Mouse (Mus musculus): ENCODE measurements around the gene Rbm28. TPM values are rescaled to one million over a fixed set of nuclear protein-coding genes. Genes with fewer than 3 reads are reported as not detected.

The Rbm28 gene
- total RNA-seq, 2 experiments from 2014 or later, result 35.5 to 37.3 TPM

DNA sequence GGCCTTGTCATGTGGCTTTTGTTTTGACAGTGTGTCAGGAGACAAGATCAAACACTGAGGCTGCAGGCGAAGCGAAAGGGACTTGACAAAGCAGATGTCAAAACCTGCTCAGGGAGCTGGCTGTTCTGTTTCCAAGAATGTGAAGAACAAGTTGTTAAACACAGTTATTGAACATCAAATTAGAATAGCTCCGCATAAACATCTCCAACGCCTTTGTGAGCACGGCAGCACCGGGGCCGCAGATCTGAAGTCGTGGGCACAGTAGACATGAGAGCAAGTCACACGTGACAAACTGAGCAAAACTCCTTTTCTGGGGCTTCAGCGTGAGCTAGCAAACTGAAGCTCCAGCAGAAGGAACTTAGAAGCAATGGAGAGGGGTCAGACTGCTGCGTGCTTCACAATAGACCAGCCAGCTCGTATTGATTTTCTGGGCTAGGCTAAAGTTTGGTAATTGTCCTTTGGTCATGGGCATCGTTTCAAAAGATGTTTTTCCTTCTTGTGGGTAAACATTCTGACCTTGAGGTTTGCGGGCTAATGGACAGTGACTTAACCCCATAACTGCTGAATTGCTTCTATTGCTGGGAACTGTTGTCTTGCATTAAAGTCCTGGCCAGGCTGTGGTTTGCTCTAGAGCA, 65.2 kb downstream of the Rbm28 start:
- intact Hi-C loops (cut with DNase I), result no loop called here
- peak; percentile 58 to 78 for DNase-seq (ENCODE audit: low spot score in 2 of 2)

DNA sequence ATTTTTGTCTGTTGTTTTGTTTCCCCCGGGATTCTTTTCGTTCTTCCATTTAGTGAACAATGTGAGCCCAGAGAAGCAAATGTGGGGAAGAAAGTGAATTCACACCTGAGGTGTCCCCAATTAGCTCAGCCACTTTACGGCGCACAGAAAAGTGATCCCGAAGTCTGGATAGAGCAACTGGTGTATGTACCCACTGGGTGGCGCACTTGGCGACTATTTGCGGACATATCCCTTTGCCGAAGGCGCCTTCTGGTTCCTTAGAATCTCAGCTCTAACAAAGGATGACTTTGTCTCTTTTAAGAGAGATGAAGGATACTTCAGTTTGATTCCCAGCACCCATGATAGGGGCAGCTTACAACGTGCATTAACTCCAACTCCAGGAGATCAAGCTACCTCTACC, 71.9 kb downstream of the Rbm28 start:
- DNase-seq (ENCODE audit: low spot score in 2 of 2), result peak in 1 of 2 experiments; percentile 14
- intact Hi-C loops (cut with DNase I), result no loop called here

DNA sequence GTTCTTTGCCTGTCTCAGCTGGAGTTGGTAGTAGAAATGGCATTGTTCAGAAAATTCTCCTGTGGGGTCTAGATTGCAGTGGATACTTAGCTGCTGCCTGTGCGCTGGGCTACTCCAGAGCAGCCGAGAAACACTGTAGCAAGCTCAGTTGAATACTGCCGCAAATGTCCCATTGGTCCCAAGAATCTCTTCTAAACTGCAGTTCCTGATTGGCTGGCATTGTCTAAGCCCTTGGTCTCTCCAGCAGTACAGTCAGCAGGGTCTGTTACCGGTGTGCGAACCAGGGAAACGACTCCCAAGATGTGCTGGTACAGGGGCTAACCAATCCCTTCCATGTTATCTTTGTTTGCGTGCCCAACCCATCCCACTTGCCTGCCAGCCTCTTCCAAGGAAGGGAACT, 72.6 kb downstream of the Rbm28 start:
- no peak for DNase-seq (ENCODE audit: low spot score in 2 of 2)
- intact Hi-C loops (cut with DNase I), result no loop called here

DNA sequence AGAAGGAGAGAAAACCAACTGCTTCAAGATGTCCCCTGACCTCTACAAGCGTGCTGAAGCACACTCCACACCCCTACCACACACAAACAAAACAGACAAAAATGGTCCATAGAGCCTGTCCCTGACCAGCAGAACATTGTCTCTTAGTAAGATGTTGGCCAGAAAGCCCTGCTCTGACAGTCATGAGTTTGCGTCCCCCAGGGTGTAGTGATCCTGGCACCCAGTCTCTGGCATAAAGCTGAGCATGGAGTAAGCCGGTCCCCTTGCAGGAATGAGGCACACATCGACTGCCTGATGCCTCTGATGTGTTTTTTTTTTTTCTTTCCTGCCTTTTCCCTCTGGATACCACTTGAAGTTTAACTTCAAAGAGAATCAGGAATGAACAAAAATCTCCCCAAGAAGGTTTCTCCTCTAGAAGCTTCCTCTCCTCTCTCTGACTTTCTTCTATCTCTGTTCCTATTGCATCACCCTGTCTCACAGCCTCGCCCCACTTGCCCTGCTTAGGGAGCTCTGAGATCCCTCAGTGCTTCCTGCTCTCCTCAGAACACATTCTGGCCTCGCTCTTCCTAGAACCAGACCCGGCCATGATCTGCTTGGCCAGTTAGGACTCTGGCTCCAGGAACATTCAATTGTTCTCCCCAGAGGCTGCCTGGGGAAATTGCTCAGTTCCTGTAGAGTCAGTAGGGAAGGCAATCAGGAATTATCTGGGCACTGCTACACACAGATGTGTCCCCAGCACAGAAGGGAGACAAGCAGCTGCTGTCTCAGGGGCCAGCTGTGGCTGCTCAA, 76.7 kb downstream of the Rbm28 start:
- intact Hi-C loops (cut with DNase I), result no loop called here
- DNase-seq (ENCODE audit: low spot score in 2 of 2), result no peak

DNA sequence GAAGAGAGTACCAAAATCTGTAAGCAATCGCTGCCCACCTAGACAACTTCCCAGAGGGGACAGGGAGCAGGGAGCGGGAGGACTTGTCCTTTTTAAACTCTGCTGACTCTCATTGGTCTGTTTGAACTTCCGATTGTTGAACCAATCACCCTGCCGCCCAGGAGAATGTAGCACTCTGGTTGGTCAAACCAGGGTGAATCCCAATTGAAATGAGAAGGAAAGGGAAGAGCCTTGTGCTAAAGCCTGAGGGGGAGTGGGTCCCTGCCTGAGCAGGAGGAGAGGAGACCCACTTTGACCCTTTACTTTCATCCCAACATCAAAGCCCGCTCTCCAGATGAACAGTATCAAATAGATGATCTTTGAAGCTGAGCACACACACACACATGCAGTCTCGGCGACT, 80.4 kb downstream of the Rbm28 start:
- no peak for DNase-seq (ENCODE audit: low spot score in 2 of 2)
- intact Hi-C loops (cut with DNase I), result no loop called here

DNA sequence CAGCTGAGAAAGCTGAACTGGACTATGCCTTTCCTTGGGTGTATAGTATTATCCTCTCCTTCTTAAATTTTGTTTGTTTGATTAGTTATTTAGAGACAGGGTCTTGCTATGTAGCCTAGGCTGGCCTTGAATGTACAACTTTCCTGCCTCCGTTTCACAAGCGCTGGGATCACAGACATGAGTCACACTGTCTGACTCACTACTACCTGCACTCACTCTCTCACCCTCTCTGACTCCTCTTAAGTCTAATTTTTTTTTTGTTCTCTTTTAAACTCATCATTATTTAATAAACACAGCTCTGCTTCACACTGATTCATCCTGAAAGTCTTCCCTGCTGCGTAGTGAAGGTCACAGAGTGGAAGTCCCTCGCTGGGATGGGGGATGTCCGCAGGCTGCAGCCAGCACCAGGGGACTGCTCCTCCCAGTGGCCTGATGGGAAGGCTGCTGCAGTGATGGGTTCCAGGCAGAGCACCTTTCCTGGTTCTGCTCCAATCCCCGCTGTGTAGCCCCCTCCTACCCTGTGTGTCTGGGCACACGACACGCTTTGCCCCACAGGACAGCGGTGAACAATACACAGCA, 81.9 kb downstream of the Rbm28 start:
- intact Hi-C loops (cut with DNase I), result no loop called here
- DNase-seq (ENCODE audit: low spot score in 2 of 2), result no peak

DNA sequence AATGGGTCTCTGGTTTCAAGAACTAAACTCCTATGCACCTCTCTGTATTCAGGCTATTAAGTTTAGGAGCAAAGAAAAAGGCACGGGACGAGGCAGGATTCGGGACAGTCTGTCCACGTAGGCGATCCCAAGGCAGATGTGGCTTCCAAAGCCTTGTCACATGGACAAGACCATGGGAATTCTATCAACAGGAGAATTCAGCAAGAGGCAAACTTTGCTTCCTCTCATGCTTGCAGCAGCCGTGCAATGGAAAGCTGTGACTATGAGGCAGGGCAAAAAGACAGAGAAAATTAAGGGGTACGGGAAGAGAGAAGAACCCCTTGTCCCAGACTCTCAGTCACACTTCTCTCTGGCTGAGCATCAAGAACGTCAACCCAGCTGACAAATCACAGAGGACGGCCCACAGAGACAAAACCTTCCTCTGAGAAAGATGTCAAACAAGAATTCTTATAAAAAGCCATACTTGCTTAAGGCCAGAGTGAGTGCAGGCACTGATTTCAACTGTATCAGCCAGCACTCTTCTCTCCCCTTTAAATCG, 82.9 kb downstream of the Rbm28 start:
- intact Hi-C loops (cut with DNase I), result no loop called here
- DNase-seq (ENCODE audit: low spot score in 2 of 2), result no peak

DNA sequence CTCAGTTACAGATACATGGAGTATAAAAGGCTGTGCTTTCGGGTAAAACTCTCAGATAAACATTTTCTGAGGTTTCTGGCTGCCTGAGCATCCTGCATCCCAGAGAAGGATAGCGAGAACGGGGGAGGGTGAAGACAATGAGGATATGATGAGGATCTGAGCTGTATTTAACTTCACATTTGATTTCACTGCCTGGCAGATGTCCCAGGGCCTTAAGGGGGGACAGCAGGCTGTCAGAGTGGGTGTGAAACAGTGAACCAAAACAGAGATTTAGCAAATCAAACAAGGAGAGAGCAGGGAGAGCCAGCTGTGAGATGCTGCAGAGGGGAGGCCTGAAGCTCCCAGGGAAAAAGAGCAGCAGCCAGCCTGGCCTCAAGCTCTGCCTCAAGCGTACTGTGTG, 85.5 kb downstream of the Rbm28 start:
- intact Hi-C loops (cut with DNase I), result no loop called here

DNA sequence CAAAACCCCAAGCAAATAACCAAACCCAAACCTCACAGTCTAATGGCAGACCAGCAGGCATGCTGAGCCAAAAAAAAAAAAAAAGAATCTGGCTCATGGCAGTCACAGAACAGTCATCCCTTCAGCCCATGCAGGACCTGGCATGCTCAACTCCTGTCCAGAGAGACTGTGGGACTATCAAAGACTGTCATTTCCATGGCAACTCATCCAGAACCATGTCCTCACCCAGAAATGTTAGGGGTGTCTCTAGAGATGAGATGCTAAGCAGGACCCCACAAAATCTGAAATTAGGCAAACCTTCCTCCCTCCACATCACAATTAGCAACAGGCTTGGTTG, 90.7 kb downstream of the Rbm28 start:
- intact Hi-C loops (cut with DNase I), result no loop called here
- DNase-seq (ENCODE audit: low spot score in 2 of 2), result no peak

More for the DNA sequence above, 85.5 kb downstream of the Rbm28 start:
- DNase-seq (ENCODE audit: low spot score in 2 of 2), result peak; percentile 62 to 90

Small RNA genes within 50 kb of the gene (microRNA-seq; reads per million reads assigned to microRNA genes)
- 0 reads per million in 2 experiments for gene Gm24303

Other genes starting within 250 kb of the Rbm28 start
- not detected for gene Lep, start 104.8 kb downstream of the Rbm28 start, total RNA-seq (2021)
- gene Prrt4, start 14.6 kb upstream of the Rbm28 start, total RNA-seq (2021), result 1 to 10 TPM; 4.7 to 5.5 TPM
- 10 to 100 TPM; 86.5 to 99.2 TPM for gene Impdh1, start 51.4 kb upstream of the Rbm28 start, total RNA-seq (2021)
- gene Hilpda, start 107.5 kb upstream of the Rbm28 start, total RNA-seq (2021), result 1 to 10 TPM; 5.7 to 6.5 TPM
- under 1 TPM in 1 of 2 experiments, not detected in 1; 0.44 TPM for gene Fam71f2, start 114.6 kb upstream of the Rbm28 start, total RNA-seq (2021)
- gene Fam71f1, start 154.1 kb upstream of the Rbm28 start, total RNA-seq (2021), result not detected
- 10 to 100 TPM; 88.7 to 89.1 TPM for gene Calu, start 183.1 kb upstream of the Rbm28 start, total RNA-seq (2021)
- gene Opn1sw, start 223.5 kb upstream of the Rbm28 start, total RNA-seq (2021), result under 1 TPM; 0.33 to 0.66 TPM
- 100 to 1,000 TPM in 1 of 2 experiments, 10 to 100 TPM in 1; 90.1 to 104 TPM for gene Ccdc136, start 231.3 kb upstream of the Rbm28 start, total RNA-seq (2021)

Measured in left cerebral cortex, postnatal 14 days (tissue).